ENCODE assay signal across 11 mouse cellular contexts in genomic region chr16:23059630-23060029, GRCm38 (mm10). TPM values are rescaled to one million over a fixed set of nuclear protein-coding genes. Genes with fewer than 3 reads are reported as not detected.
"Had no signal": no experiment of that assay in that cellular context is flagged by ENCODE, and none has a peak within 500 bp of the region (broad histone marks: within the 10 kb centered on the region; RNA-seq: fewer than 3 reads in every experiment).

No protein-coding gene starts in this region.

RNA-seq across cellular contexts. Expression of gene Kng1, which starts 2.0 kb away (rescaled TPM):
- total RNA-seq: megakaryocyte-erythroid progenitor cell, adult 5-6 weeks had no signal
- polyA plus RNA-seq: midbrain, embryonic 10.5 days; midbrain, embryonic 12.5 days; midbrain, embryonic 14.5 days; midbrain, embryonic 16.5 days; myocyte; neural tube, embryonic 11.5 days; small intestine, adult 2 months had no signal

RNA-seq across cellular contexts. Expression of gene Kng2, which starts 30.3 kb away (rescaled TPM):
- total RNA-seq: megakaryocyte-erythroid progenitor cell, adult 5-6 weeks had no signal
- polyA plus RNA-seq: lung, embryonic 14.5 days; lung, embryonic 16.5 days; midbrain, embryonic 10.5 days; midbrain, embryonic 12.5 days; midbrain, embryonic 14.5 days; midbrain, embryonic 16.5 days; myocyte; small intestine, adult 2 months; stomach, embryonic 14.5 days had no signal
